Mouse (Mus musculus): Measurements from ENCODE around the gene Krt83. TPM values are rescaled to one million over a fixed set of nuclear protein-coding genes. Genes with fewer than 3 reads are reported as not detected.

Krt83 gene
- polyA plus RNA-seq, 1 experiment from 2014 or later, result 0.58 TPM

GRCm38 (mm10) chr15:101495266-101495665 is 4.0 kb upstream of the Krt83 start:
- H3K9me3 ChIP-seq, result no peaks in the 10 kb centered on the region
- WGBS, result 70% methylated on average over 8 of the region's 8 CpGs
- ATAC-seq (ENCODE audit: insufficient number of reproducible peaks, low FRiP score, low TSS enrichment, low read depth), result no peak

GRCm38 (mm10) chr15:101494203-101494602 is 2.9 kb upstream of the Krt83 start:
- Histone ChIP-seq H3K27me3 (no peaks in the 10 kb centered on the region), H3K4me1 (0 out of 2 replicates have a peak, but pooled peaks cover 8% of the 10 kb centered on the region), H3K36me3 (no peaks in the 10 kb centered on the region), H3K4me3 (no peak overlapping the region), H3K27ac (no peak overlapping the region), H3K9ac (no peak overlapping the region), H3K9me3 (no peaks in the 10 kb centered on the region), H3K4me2 (no peak overlapping the region)
- no peak for ATAC-seq (ENCODE audit: insufficient number of reproducible peaks, low FRiP score, low TSS enrichment, low read depth)
- 17% methylated on average over 1 of the region's 1 CpGs for WGBS

More at GRCm38 (mm10) chr15:101495266-101495665, 4.0 kb upstream of the Krt83 start:
- Histone ChIP-seq H3K36me3 (no peaks in the 10 kb centered on the region), H3K27ac (no peak overlapping the region), H3K9ac (no peak overlapping the region), H3K27me3 (no peaks in the 10 kb centered on the region), H3K4me2 (no peak overlapping the region), H3K4me3 (no peak overlapping the region), H3K4me1 (0 out of 2 replicates have a peak, but pooled peaks cover 8% of the 10 kb centered on the region)

- H3K4me3 ChIP-seq, result no peak overlapping the region
- 90% methylated on average over 6 of the region's 6 CpGs for WGBS
- no peak for ATAC-seq (ENCODE audit: insufficient number of reproducible peaks, low FRiP score, low TSS enrichment, low read depth)
- 0 out of 2 replicates have a peak, but pooled peaks cover 8% of the 10 kb centered on the region for H3K4me1 ChIP-seq
- H3K27ac ChIP-seq, result no peak overlapping the region
- H3K9me3 ChIP-seq, result no peaks in the 10 kb centered on the region
- H3K27me3 ChIP-seq, result no peaks in the 10 kb centered on the region
- H3K9ac ChIP-seq, result no peak overlapping the region
- no peak overlapping the region for H3K4me2 ChIP-seq
- no peaks in the 10 kb centered on the region for H3K36me3 ChIP-seq
These were observed 2.4 kb upstream of the Krt83 start for GRCm38 (mm10) chr15:101493713-101494112.

GRCm38 (mm10) chr15:101492718-101493117 is 1.4 kb upstream of the Krt83 start:
- Histone ChIP-seq H3K27me3 (no peaks in the 10 kb centered on the region), H3K27ac (no peak overlapping the region), H3K4me3 (no peak overlapping the region), H3K36me3 (no peaks in the 10 kb centered on the region), H3K4me1 (0 out of 2 replicates have a peak, but pooled peaks cover 8% of the 10 kb centered on the region), H3K9me3 (no peaks in the 10 kb centered on the region), H3K4me2 (no peak overlapping the region), H3K9ac (no peak overlapping the region)
- ATAC-seq (ENCODE audit: insufficient number of reproducible peaks, low FRiP score, low TSS enrichment, low read depth), result no peak
- 44% methylated on average over 8 of the region's 8 CpGs for WGBS

GRCm38 (mm10) chr15:101485911-101486635 is 5.2 kb downstream of the Krt83 start:
- WGBS, result 65% methylated on average over 11 of the region's 11 CpGs
- Histone ChIP-seq H3K9me3 (no peaks in the 10 kb centered on the region), H3K4me3 (no peak overlapping the region), H3K27me3 (no peaks in the 10 kb centered on the region), H3K4me2 (no peak overlapping the region), H3K36me3 (no peaks in the 10 kb centered on the region), H3K4me1 (0 out of 2 replicates have a peak, but pooled peaks cover 5% of the 10 kb centered on the region), H3K27ac (no peak overlapping the region), H3K9ac (no peak overlapping the region)
- no peak for ATAC-seq (ENCODE audit: insufficient number of reproducible peaks, low FRiP score, low TSS enrichment, low read depth)

GRCm38 (mm10) chr15:101484939-101485338 is 6.4 kb downstream of the Krt83 start:
- no peaks in the 10 kb centered on the region for H3K9me3 ChIP-seq
- H3K4me1 ChIP-seq, result 0 out of 2 replicates have a peak, but pooled peaks cover 5% of the 10 kb centered on the region
- no peak overlapping the region for H3K4me3 ChIP-seq
- no peaks in the 10 kb centered on the region for H3K36me3 ChIP-seq
- ATAC-seq (ENCODE audit: insufficient number of reproducible peaks, low FRiP score, low TSS enrichment, low read depth), result no peak
- H3K4me2 ChIP-seq, result no peak overlapping the region
- H3K9ac ChIP-seq, result no peak overlapping the region
- no peaks in the 10 kb centered on the region for H3K27me3 ChIP-seq
- WGBS, result 52% methylated on average over 1 of the region's 1 CpGs
- no peak overlapping the region for H3K27ac ChIP-seq

GRCm38 (mm10) chr15:101483646-101484045 is 7.7 kb downstream of the Krt83 start:
- no peaks in the 10 kb centered on the region for H3K36me3 ChIP-seq
- no peak overlapping the region for H3K9ac ChIP-seq
- no peak overlapping the region for H3K4me2 ChIP-seq
- no peak overlapping the region for H3K27ac ChIP-seq
- ATAC-seq (ENCODE audit: insufficient number of reproducible peaks, low FRiP score, low TSS enrichment, low read depth), result no peak
- peaks cover 8% of the 10 kb centered on the region for H3K27me3 ChIP-seq
- peaks cover 14% of the 10 kb centered on the region for H3K4me1 ChIP-seq
- 69% methylated on average over 1 of the region's 1 CpGs for WGBS
- H3K4me3 ChIP-seq, result no peak overlapping the region
- no peaks in the 10 kb centered on the region for H3K9me3 ChIP-seq

GRCm38 (mm10) chr15:101482056-101482455 is 9.3 kb downstream of the Krt83 start:
- 26% methylated on average over 4 of the region's 4 CpGs for WGBS
- Histone ChIP-seq H3K36me3 (no peaks in the 10 kb centered on the region), H3K4me1 (peaks cover 14% of the 10 kb centered on the region), H3K4me2 (no peak overlapping the region), H3K27me3 (peaks cover 18% of the 10 kb centered on the region), H3K9ac (no peak overlapping the region), H3K27ac (no peak overlapping the region), H3K4me3 (no peak overlapping the region), H3K9me3 (no peaks in the 10 kb centered on the region)
- no peak for ATAC-seq (ENCODE audit: insufficient number of reproducible peaks, low FRiP score, low TSS enrichment, low read depth)

GRCm38 (mm10) chr15:101479666-101480060 is 11.6 kb downstream of the Krt83 start:
- Histone ChIP-seq H3K4me1 (peaks cover 12% of the 10 kb centered on the region), H3K4me2 (peak overlapping the region; percentile 55), H3K27ac (no peak overlapping the region), H3K27me3 (peaks cover 18% of the 10 kb centered on the region), H3K4me3 (peak overlapping the region; percentile 27), H3K9ac (no peak overlapping the region), H3K9me3 (no peaks in the 10 kb centered on the region), H3K36me3 (no peaks in the 10 kb centered on the region)
- no peak for ATAC-seq (ENCODE audit: insufficient number of reproducible peaks, low FRiP score, low TSS enrichment, low read depth)
- 36% methylated on average over 11 of the region's 11 CpGs for WGBS

GRCm38 (mm10) chr15:101479007-101479665 is 12.2 kb downstream of the Krt83 start:
- Histone ChIP-seq H3K9me3 (no peaks in the 10 kb centered on the region), H3K27me3 (peaks cover 18% of the 10 kb centered on the region), H3K4me2 (peak overlapping the region; percentile 55), H3K36me3 (no peaks in the 10 kb centered on the region), H3K4me3 (peak overlapping the region; percentile 27), H3K27ac (no peak overlapping the region), H3K9ac (no peak overlapping the region), H3K4me1 (peaks cover 12% of the 10 kb centered on the region)
- WGBS, result 8% methylated on average over 31 of the region's 31 CpGs
- no peak for ATAC-seq (ENCODE audit: insufficient number of reproducible peaks, low FRiP score, low TSS enrichment, low read depth)

GRCm38 (mm10) chr15:101472952-101473528 is 18.3 kb downstream of the Krt83 start, which contains the start of gene Krt86:
TSS of gene Krt86 (plus strand) at chr15:101473478.
- WGBS, result 18% methylated on average over 10 of the region's 10 CpGs

GRCm38 (mm10) chr15:101469093-101469492 is 22.2 kb downstream of the Krt83 start:
- H3K27ac ChIP-seq, result no peak overlapping the region
- no peak overlapping the region for H3K4me3 ChIP-seq
- H3K9ac ChIP-seq, result no peak overlapping the region
- H3K4me1 ChIP-seq, result no peaks in the 10 kb centered on the region
- H3K27me3 ChIP-seq, result no peaks in the 10 kb centered on the region
- ATAC-seq (ENCODE audit: insufficient number of reproducible peaks, low FRiP score, low TSS enrichment, low read depth), result no peak
- H3K36me3 ChIP-seq, result no peaks in the 10 kb centered on the region
- no peaks in the 10 kb centered on the region for H3K9me3 ChIP-seq
- 78% methylated on average over 4 of the region's 4 CpGs for WGBS
- H3K4me2 ChIP-seq, result no peak overlapping the region

More at GRCm38 (mm10) chr15:101472952-101473528, 18.3 kb downstream of the Krt83 start, which contains the start of gene Krt86:
- Histone ChIP-seq H3K36me3 (no peaks in the 10 kb centered on the region), H3K9me3 (no peaks in the 10 kb centered on the region), H3K4me3 (no peak within 1 kb of the TSS), H3K4me2 (no peak within 1 kb of the TSS), H3K27ac (no peak within 1 kb of the TSS), H3K4me1 (no peaks in the 10 kb centered on the region), H3K9ac (no peak within 1 kb of the TSS), H3K27me3 (peaks cover 5% of the 10 kb centered on the region; the same call in 1 of the 2 replicates)
- ATAC-seq (ENCODE audit: insufficient number of reproducible peaks, low FRiP score, low TSS enrichment, low read depth), result no peak

Measured in limb, embryonic 15.5 days (tissue).